Mouse (Mus musculus): Measurements from ENCODE around the gene Irs3. TPM values are rescaled to one million over a fixed set of nuclear protein-coding genes. Genes with fewer than 3 reads are reported as not detected.

Gene Irs3
- not detected for total RNA-seq (2018; cell fraction: chromatin; rRNA removed)
- under 1 TPM in 13 of 26 experiments, not detected in 13; 0.05 to 0.11 (median 0.09) TPM for total RNA-seq (2018; cell fraction: cytosol; rRNA removed)
- total RNA-seq (2018; cell fraction: nucleus; rRNA removed): under 1 TPM in 2 of 26 experiments, not detected in 24; 0.23 to 0.99 TPM
- 0.09 TPM in 1 of 3 replicates, not detected in the others for polyA plus RNA-seq (2018)

DNA sequence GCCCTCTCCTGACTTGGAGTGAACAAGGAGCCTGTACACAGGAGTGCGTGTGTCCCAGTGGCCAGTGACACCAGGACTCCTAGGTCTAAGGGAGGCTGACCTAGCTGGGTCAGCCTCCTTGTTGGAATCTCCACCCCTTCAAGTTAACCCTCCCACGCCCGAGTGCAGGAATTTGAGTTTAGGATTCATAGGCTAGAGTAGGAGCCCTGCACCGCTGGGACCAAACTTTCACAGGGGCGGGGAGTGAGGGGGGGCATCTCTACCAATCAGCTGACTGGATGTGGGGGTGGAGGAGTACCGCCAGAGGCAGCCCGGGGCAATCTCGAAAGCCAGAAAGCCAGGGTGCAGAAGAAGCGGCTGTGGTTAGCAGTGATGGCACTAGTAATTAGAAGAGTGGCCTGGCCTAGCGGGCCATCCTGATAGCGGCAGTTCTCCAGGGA, at the start of gene Irs3:
Irs3 (minus strand) TSS at position 63 of the 440 bp plus-strand sequence.
- 61% methylated on average over 11 of the region's 11 CpGs for WGBS (ENCODE audit: missing documents)
- H3K79me2 ChIP-seq (ENCODE audit: inconsistent target): no peaks in the 10 kb centered on the region
- no peak within 1 kb of the TSS for H3K4me3 ChIP-seq (ENCODE audit: inconsistent target)
- H3K36me3 ChIP-seq (ENCODE audit: inconsistent target): peaks cover 17% of the 10 kb centered on the region
- no peak within 1 kb of the TSS for H3K27ac ChIP-seq

DNA sequence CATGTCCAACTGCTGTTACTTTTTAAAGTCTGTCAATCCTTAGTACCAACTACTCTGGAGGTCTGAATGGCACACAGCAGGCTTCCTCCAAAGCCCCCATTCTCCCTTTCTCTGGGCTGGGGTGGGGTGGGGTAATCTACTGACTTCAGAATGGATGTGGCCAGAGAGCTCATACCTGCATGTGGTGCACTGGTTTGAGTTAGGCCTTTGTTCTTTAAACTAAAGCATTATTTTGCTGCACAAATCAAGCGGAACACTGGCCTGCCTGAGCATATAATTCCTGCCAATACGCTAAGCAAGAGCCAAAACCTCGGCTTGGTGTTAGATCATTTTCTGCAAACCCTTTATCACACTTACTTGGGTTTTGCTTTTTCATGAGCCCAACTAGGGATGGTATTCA, 49.3 kb upstream of the Irs3 start:
- H3K4me3 ChIP-seq (ENCODE audit: inconsistent target): no peak overlapping the region
- H3K27ac ChIP-seq: no peak overlapping the region
- 91% methylated on average over 3 of the region's 3 CpGs for WGBS (ENCODE audit: missing documents)
- no peaks in the 10 kb centered on the region for H3K79me2 ChIP-seq (ENCODE audit: inconsistent target)
- no peaks in the 10 kb centered on the region for H3K36me3 ChIP-seq (ENCODE audit: inconsistent target)

DNA sequence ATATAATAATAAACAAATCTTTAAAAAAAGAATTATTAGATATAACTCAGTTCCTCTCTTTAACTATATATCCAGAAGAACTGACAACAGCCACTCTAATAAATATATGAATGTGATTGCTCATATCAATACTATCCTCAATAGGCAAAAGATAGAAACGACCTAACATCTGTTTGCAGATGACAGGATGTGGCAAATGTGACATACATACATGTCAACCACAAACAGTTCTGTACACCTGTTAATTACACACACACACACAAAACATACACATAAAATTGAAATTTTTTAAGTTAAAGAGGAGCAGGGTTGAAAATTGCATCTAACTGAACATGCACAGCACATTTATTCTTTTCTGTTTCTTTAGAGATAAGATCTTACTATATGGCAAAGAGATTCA, 46.4 kb upstream of the Irs3 start:
- H3K79me2 ChIP-seq (ENCODE audit: inconsistent target): no peaks in the 10 kb centered on the region
- no peak overlapping the region for H3K4me3 ChIP-seq (ENCODE audit: inconsistent target)
- no peaks in the 10 kb centered on the region for H3K36me3 ChIP-seq (ENCODE audit: inconsistent target)
- no peak overlapping the region for H3K27ac ChIP-seq
- 64% methylated on average over 1 of the region's 1 CpGs for WGBS (ENCODE audit: missing documents)

DNA sequence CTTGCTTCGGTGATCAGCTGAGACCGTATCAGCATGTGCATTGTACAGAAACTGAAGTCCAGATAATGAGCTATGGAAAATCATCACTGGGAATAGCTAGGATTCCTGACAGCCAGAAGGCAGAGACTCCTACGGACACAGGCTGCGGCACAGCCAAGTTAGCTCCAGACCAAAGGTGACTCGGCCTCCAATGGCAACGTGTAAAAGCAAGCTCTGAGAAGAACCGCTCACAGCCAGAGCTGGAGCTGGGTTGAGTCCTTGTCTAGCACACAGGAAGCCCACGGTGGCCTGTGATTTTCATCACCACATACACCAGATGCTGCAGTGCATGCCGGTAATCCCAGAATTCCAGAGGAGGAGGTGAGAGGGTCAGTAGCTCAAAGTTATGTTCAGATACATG, 45.0 kb upstream of the Irs3 start:
- Histone ChIP-seq H3K79me2 (ENCODE audit: inconsistent target) (no peaks in the 10 kb centered on the region), H3K4me3 (ENCODE audit: inconsistent target) (no peak overlapping the region), H3K27ac (no peak overlapping the region), H3K36me3 (ENCODE audit: inconsistent target) (no peaks in the 10 kb centered on the region)
- WGBS (ENCODE audit: missing documents): 84% methylated on average over 8 of the region's 9 CpGs

GRCm38 (mm10) chr5:137689974-137690373, 44.5 kb upstream of the Irs3 start:
- Histone ChIP-seq H3K27ac (no peak overlapping the region), H3K36me3 (ENCODE audit: inconsistent target) (no peaks in the 10 kb centered on the region), H3K79me2 (ENCODE audit: inconsistent target) (no peaks in the 10 kb centered on the region), H3K4me3 (ENCODE audit: inconsistent target) (no peak overlapping the region)
- 93% methylated on average over 3 of the region's 3 CpGs for WGBS (ENCODE audit: missing documents)

DNA sequence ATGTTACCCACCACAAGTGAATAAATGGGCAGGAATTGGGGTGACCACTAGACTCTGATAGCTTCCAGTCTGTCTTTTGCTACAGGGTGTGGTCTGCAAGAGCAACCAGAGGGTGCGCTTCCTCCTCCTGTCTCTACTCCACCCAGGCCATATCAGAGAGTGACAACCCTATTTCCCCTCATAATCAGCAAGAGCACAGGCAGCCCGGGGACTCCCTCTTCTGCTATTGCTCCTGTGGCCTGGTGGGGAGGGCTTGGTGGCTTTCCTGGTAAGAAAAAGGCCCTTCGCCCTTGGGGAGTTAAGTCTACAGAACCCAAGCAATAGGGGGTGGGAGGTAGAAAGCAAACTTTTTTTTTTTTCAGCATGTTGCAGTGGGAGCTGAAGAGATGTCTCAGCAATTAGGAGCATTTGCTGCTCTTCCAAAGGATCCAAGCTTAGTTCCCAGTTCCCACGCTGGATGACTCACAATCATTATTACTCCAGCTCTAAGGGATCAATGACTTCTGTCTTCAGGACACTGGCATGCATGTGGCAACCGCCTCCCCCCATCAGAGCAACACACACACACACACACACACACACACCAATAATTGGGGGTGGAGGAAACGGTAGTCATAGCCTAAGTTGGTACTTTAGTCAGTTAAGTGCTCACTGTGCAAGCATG, 40.7 kb upstream of the Irs3 start:
- WGBS (ENCODE audit: missing documents): 53% methylated on average over 6 of the region's 6 CpGs
- no peaks in the 10 kb centered on the region for H3K36me3 ChIP-seq (ENCODE audit: inconsistent target)
- H3K4me3 ChIP-seq (ENCODE audit: inconsistent target): no peak overlapping the region
- peaks cover 25% of the 10 kb centered on the region for H3K79me2 ChIP-seq (ENCODE audit: inconsistent target)
- peak overlapping the region; percentile 13 for H3K27ac ChIP-seq

DNA sequence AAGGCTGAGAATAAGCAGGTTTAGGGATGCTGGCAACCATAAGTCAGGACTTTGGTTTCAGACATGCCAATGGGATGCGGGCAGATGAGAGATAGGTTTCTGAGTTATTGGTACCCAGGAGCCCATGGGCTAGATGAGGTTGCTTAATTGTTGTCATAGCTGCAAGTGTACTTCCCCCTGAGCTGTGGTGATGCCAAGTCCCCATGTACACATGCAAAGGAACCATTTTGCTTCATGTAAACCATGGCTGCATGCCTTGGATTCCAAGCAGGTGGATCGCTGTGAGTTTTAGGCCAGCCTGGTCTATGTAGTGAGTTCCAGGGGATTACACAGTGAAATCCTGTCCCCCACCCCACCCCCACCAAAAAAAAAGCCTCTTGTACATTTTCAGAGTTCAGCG, 40.1 kb upstream of the Irs3 start:
- Histone ChIP-seq H3K79me2 (ENCODE audit: inconsistent target) (peaks cover 31% of the 10 kb centered on the region), H3K4me3 (ENCODE audit: inconsistent target) (no peak overlapping the region), H3K36me3 (ENCODE audit: inconsistent target) (no peaks in the 10 kb centered on the region), H3K27ac (peak overlapping the region; percentile 13)
- 73% methylated on average over 3 of the region's 3 CpGs for WGBS (ENCODE audit: missing documents)

- Histone ChIP-seq H3K4me3 (ENCODE audit: inconsistent target) (peak within 1 kb of the TSS; percentile 68), H3K79me2 (ENCODE audit: inconsistent target) (peaks cover 42% of the 10 kb centered on the region), H3K36me3 (ENCODE audit: inconsistent target) (no peaks in the 10 kb centered on the region), H3K27ac (peak within 1 kb of the TSS; percentile 63)
- WGBS (ENCODE audit: missing documents): 3% methylated on average over 52 of the region's 62 CpGs
Observed at GRCm38 (mm10) chr5:137684294-137685123, 39.0 kb upstream of the Irs3 start, which contains the start of gene Agfg2. Gene Agfg2, minus strand, starts transcription at chr5:137684726.

DNA sequence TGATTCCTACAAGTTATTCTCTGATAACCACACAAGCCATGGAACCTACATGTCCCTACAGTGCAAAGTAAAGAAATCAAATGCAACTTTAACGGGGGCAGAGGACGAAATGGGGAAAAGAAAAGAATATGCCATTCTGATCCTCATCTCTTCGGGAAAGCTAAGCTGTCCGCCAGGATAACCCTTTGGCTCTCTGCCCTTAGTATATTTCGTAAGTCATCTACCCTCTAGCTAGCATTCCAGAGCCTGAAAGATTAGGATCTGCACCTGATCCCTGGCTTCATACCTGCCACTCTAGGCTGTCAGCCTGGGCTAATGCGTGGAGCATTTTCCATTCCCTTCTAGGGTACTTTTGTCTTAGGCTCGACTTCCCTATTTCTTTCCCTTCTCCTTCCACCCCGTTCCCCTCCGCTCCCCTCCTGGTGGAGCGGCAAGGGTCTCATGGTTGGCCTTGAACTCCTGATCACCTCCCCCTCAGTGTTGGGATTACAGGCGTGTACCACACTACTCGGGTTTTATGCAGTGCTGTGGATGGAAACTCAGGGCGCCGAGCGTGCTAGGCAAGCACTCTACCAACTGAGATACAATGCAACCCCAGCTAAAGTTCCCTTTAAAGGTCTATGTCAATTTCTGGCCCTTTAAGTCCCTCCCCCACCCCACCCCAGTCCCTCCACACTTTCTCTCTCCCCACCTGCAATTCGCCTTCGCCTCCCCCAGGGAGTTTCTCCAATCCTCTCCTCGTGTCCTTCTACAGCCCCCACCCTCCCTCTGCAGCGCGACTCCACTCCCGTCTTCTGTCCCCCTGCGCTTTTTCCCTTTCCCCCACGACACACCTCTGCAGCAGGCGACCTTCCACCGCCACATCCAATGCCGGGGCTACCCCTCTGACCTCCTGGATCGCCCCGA, 38.1 kb upstream of the Irs3 start:
- Histone ChIP-seq H3K79me2 (ENCODE audit: inconsistent target) (peaks cover 51% of the 10 kb centered on the region), H3K4me3 (ENCODE audit: inconsistent target) (peak overlapping the region; percentile 68), H3K36me3 (ENCODE audit: inconsistent target) (no peaks in the 10 kb centered on the region), H3K27ac (peak overlapping the region; percentile 63)
- 8% methylated on average over 28 of the region's 28 CpGs for WGBS (ENCODE audit: missing documents)

DNA sequence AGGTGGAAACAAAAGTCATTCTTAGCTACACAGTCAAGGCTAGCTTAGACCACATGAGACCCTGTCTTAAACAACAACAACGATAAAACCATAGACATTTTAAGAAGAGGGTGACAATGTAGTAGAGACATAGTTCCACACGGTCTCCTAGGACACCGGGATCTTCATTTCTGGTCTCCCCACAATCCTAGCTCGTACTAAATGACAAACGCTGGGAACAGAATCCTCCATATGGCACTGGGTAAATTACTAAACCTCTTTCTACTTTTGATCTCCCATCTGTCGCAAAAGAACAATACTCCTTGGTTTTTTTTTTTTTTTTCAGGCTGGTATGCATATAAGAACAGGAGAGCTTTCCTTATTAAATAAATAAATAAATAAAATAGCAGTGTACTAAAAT, 37.0 kb upstream of the Irs3 start:
- Histone ChIP-seq H3K27ac (no peak overlapping the region), H3K79me2 (ENCODE audit: inconsistent target) (peaks cover 62% of the 10 kb centered on the region), H3K36me3 (ENCODE audit: inconsistent target) (no peaks in the 10 kb centered on the region), H3K4me3 (ENCODE audit: inconsistent target) (no peak overlapping the region)
- 91% methylated on average over 6 of the region's 6 CpGs for WGBS (ENCODE audit: missing documents)

DNA sequence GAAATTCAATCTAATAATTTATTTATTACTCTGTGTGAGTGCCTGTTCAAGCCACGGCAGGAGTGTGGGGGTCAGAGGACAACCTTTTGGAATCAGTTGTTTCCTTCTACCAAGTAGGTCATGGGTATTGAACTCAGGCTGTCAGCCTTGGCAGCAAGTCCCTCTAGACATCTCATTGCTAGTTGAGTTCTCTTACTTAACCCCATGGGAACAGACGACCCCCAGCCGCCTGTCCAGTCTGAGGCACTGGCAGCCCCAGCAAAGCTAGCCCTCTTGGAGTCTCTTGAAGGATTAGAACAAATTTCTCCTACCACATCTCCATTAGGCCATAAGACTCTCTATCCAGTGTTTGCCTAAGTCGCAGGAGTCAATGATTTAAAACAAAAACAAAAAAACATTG, 34.2 kb upstream of the Irs3 start:
- no peak overlapping the region for H3K4me3 ChIP-seq (ENCODE audit: inconsistent target)
- H3K27ac ChIP-seq: no peak overlapping the region
- WGBS (ENCODE audit: missing documents): 96% methylated on average over 4 of the region's 4 CpGs
- no peaks in the 10 kb centered on the region for H3K36me3 ChIP-seq (ENCODE audit: inconsistent target)
- peaks cover 90% of the 10 kb centered on the region for H3K79me2 ChIP-seq (ENCODE audit: inconsistent target)

GRCm38 (mm10) chr5:137678736-137679135, 33.2 kb upstream of the Irs3 start:
- 88% methylated on average over 3 of the region's 3 CpGs for WGBS (ENCODE audit: missing documents)
- H3K27ac ChIP-seq: no peak overlapping the region
- H3K79me2 ChIP-seq (ENCODE audit: inconsistent target): peaks cover 100% of the 10 kb centered on the region
- no peaks in the 10 kb centered on the region for H3K36me3 ChIP-seq (ENCODE audit: inconsistent target)
- H3K4me3 ChIP-seq (ENCODE audit: inconsistent target): no peak overlapping the region

- Histone ChIP-seq H3K4me3 (ENCODE audit: inconsistent target) (no peak overlapping the region), H3K79me2 (ENCODE audit: inconsistent target) (peaks cover 100% of the 10 kb centered on the region), H3K27ac (no peak overlapping the region), H3K36me3 (ENCODE audit: inconsistent target) (no peaks in the 10 kb centered on the region)
- 93% methylated on average over 8 of the region's 8 CpGs for WGBS (ENCODE audit: missing documents)
Observed at GRCm38 (mm10) chr5:137677859-137678258, 32.3 kb upstream of the Irs3 start.

- Histone ChIP-seq H3K27ac (no peak overlapping the region), H3K36me3 (ENCODE audit: inconsistent target) (no peaks in the 10 kb centered on the region), H3K4me3 (ENCODE audit: inconsistent target) (no peak overlapping the region), H3K79me2 (ENCODE audit: inconsistent target) (peaks cover 90% of the 10 kb centered on the region)
- WGBS (ENCODE audit: missing documents): 95% methylated on average over 8 of the region's 8 CpGs
Observed at GRCm38 (mm10) chr5:137674786-137675185, 29.3 kb upstream of the Irs3 start.

Measured in macrophage (primary cell).